Mouse (Mus musculus) embryonic fibroblast, embryonic 13.5 days (primary cell): ENCODE measurements at regions not wholly inside any gene's neighbourhood (a gene's known extent, or its start where the extent isn't known, plus 50 kb on each side); places are given as distances from the start of the nearest gene placed in this dataset.
A peak's percentile ranks its signal among the peaks of the same experiment; 100 is the strongest.

Experiments used
- H3K27ac ChIP-seq: 2 replicates; pipeline ENCODE4 v1.5.1; 2012; ENCODE audit warnings: low read length, control low read depth, inconsistent platforms; ENCODE audit not compliant: insufficient read depth
- H3K4me1 ChIP-seq: 2 replicates; pipeline ENCODE4 v1.6.1; 2011; ENCODE audit warnings: low read length; ENCODE audit not compliant: control insufficient read depth, insufficient read depth
- H3K4me3 ChIP-seq: 2 replicates; pipeline ENCODE4 v1.5.1; 2011; ENCODE audit warnings: mild to moderate bottlenecking, control low read depth, low read length; ENCODE audit not compliant: insufficient read depth
- CTCF ChIP-seq: IDR thresholded peaks from 2 replicates; pipeline ENCODE4 v1.5.1; 2011; ENCODE audit warnings: mild to moderate bottlenecking, control low read depth, low read length, moderate library complexity, borderline replicate concordance; ENCODE audit not compliant: insufficient read depth
- POLR2A ChIP-seq: IDR thresholded peaks from 2 replicates; pipeline ENCODE4 v1.6.1; 2011; ENCODE audit warnings: low read depth, mild to moderate bottlenecking, control low read depth, low read length, moderate library complexity

GRCm38 (mm10) chr17:51489386-51489785, 310.2 kb upstream of the Tbc1d5 start:
- TF ChIP-seq POLR2A, result no peak
- TF ChIP-seq CTCF, result no peak

GRCm38 (mm10) chr17:51487918-51488445, 308.8 kb upstream of the Tbc1d5 start:
- Histone ChIP-seq H3K4me3 (no peak overlapping the region), H3K4me1 (no peaks in the 10 kb centered on the region), H3K27ac (no peak overlapping the region)
- no peak for TF ChIP-seq CTCF
- no peak for TF ChIP-seq POLR2A

More at GRCm38 (mm10) chr17:51489386-51489785, 310.2 kb upstream of the Tbc1d5 start:
- H3K4me3 ChIP-seq, result no peak overlapping the region
- H3K27ac ChIP-seq, result no peak overlapping the region
- no peaks in the 10 kb centered on the region for H3K4me1 ChIP-seq

GRCm38 (mm10) chr17:51477810-51478209, 298.7 kb upstream of the Tbc1d5 start:
- TF ChIP-seq POLR2A (no peak), CTCF (no peak)
- no peak overlapping the region for H3K4me3 ChIP-seq
- H3K27ac ChIP-seq, result no peak overlapping the region
- H3K4me1 ChIP-seq, result no peaks in the 10 kb centered on the region

- TF ChIP-seq CTCF, result no peak
- no peak for TF ChIP-seq POLR2A
- Histone ChIP-seq H3K4me1 (no peaks in the 10 kb centered on the region), H3K27ac (no peak overlapping the region), H3K4me3 (no peak overlapping the region)
Measured at GRCm38 (mm10) chr17:51477404-51477803, 298.3 kb upstream of the Tbc1d5 start.

- Histone ChIP-seq H3K4me3 (no peak overlapping the region), H3K4me1 (no peaks in the 10 kb centered on the region), H3K27ac (no peak overlapping the region)
- TF ChIP-seq CTCF (no peak), POLR2A (no peak)
Measured at GRCm38 (mm10) chr17:51462137-51462880, 283.2 kb upstream of the Tbc1d5 start.

GRCm38 (mm10) chr17:51461248-51461647, 282.1 kb upstream of the Tbc1d5 start:
- TF ChIP-seq POLR2A, result no peak
- TF ChIP-seq CTCF, result no peak
- H3K4me1 ChIP-seq, result no peaks in the 10 kb centered on the region
- H3K4me3 ChIP-seq, result no peak overlapping the region
- H3K27ac ChIP-seq, result no peak overlapping the region

- no peak overlapping the region for H3K27ac ChIP-seq
- TF ChIP-seq POLR2A, result no peak
- TF ChIP-seq CTCF, result no peak
- no peak overlapping the region for H3K4me3 ChIP-seq
- no peaks in the 10 kb centered on the region for H3K4me1 ChIP-seq
Measured at GRCm38 (mm10) chr17:51459119-51459518, 280.0 kb upstream of the Tbc1d5 start.

- Histone ChIP-seq H3K27ac (no peak overlapping the region), H3K4me3 (no peak overlapping the region), H3K4me1 (peaks cover 4% of the 10 kb centered on the region)
- TF ChIP-seq CTCF (no peak), POLR2A (no peak)
Measured at GRCm38 (mm10) chr17:51415746-51416145, 236.6 kb upstream of the Tbc1d5 start.

- Histone ChIP-seq H3K4me1 (peaks cover 4% of the 10 kb centered on the region), H3K27ac (peak overlapping the region; percentile 44; the same call in 1 of the 2 replicates), H3K4me3 (no peak overlapping the region)
- TF ChIP-seq CTCF, result no peak
- no peak for TF ChIP-seq POLR2A
Measured at GRCm38 (mm10) chr17:51414304-51414703, 235.2 kb upstream of the Tbc1d5 start.

GRCm38 (mm10) chr17:51413741-51414140, 234.6 kb upstream of the Tbc1d5 start:
- Histone ChIP-seq H3K27ac (peak overlapping the region; percentile 44), H3K4me3 (no peak overlapping the region)
- no peak for TF ChIP-seq POLR2A

More at GRCm38 (mm10) chr17:51413741-51414140, 234.6 kb upstream of the Tbc1d5 start:
- peaks cover 4% of the 10 kb centered on the region for H3K4me1 ChIP-seq
